Mouse (Mus musculus) embryonic fibroblast, embryonic 13.5 days (primary cell): ENCODE data around the gene Spsb1. TPM values are rescaled to one million over a fixed set of nuclear protein-coding genes. Genes with fewer than 3 reads are reported as not detected.

Source experiments
- H3K27ac ChIP-seq: 2 replicates; pipeline ENCODE4 v1.5.1; 2012; ENCODE audit warnings: low read length, control low read depth, inconsistent platforms; ENCODE audit not compliant: insufficient read depth
- H3K4me1 ChIP-seq: 2 replicates; pipeline ENCODE4 v1.6.1; 2011; ENCODE audit warnings: low read length; ENCODE audit not compliant: control insufficient read depth, insufficient read depth
- H3K4me3 ChIP-seq: 2 replicates; pipeline ENCODE4 v1.5.1; 2011; ENCODE audit warnings: mild to moderate bottlenecking, control low read depth, low read length; ENCODE audit not compliant: insufficient read depth
- CTCF ChIP-seq: IDR thresholded peaks from 2 replicates; pipeline ENCODE4 v1.5.1; 2011; ENCODE audit warnings: mild to moderate bottlenecking, control low read depth, low read length, moderate library complexity, borderline replicate concordance; ENCODE audit not compliant: insufficient read depth
- POLR2A ChIP-seq: IDR thresholded peaks from 2 replicates; pipeline ENCODE4 v1.6.1; 2011; ENCODE audit warnings: low read depth, mild to moderate bottlenecking, control low read depth, low read length, moderate library complexity
- polyA plus RNA-seq: library from polyadenylated mRNA; stranded (reverse); fragments of >200 nt; gene quantifications from 2 replicates; pipeline ENCODE4 v1.2.4, GENCODE M21; 2011; ENCODE audit warnings: low read depth; ENCODE audit not compliant: missing spikeins, insufficient read length

Spsb1 gene
- polyA plus RNA-seq, 1 experiment: 36.4 TPM

DNA sequence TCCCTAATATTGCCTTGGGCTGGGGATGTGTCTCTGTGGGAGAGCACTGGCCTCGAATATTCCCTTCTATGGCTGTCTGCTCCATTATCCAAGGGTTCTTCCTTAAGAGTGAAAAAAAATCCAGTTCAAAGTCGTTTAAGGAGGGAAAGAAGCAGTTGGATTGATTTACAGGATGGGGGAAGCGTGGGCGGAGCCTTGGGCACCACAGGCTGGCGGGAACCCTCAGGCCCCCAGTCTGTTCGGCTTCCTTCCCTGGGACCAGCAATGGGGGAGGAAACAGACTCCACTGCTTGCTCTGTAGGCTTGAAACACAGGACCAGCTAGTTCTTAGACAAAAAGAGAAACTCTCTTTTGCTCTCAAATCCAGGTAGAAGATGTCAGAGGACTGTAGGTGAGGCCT, 13.7 kb upstream of the Spsb1 start:
- Histone ChIP-seq H3K27ac (no peak overlapping the region), H3K4me1 (no peaks in the 10 kb centered on the region; the same call in 1 of the 2 replicates), H3K4me3 (no peak overlapping the region)
- no peak for TF ChIP-seq POLR2A
- no peak for TF ChIP-seq CTCF

- no peak overlapping the region for H3K27ac ChIP-seq
Observed at GRCm38 (mm10) chr4:149966963-149967362, 12.1 kb upstream of the Spsb1 start.

DNA sequence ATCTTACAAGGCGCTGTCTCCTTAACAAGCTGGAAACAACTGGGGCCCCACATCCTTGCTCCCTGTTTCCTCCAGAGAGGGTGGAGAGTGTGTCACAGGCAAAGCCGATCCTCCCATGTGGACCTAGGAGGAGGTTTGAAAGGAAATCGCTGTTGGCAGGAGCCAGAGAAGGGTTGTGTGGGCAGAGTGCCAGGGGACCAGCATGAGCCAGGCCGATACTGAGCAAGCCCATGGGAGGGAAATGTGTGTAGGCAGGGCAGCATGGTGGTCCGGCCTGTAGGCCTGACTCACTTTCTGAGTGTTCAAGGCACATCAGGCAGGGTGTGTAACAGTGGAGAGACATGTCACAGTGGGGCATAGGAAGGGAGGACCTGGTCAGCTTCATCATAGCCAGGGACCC, 11.4 kb upstream of the Spsb1 start:
- H3K27ac ChIP-seq: no peak overlapping the region
- no peak overlapping the region for H3K4me3 ChIP-seq
- no peaks in the 10 kb centered on the region; the same call in 1 of the 2 replicates for H3K4me1 ChIP-seq
- TF ChIP-seq CTCF: no peak
- TF ChIP-seq POLR2A: no peak

More at GRCm38 (mm10) chr4:149966963-149967362, 12.1 kb upstream of the Spsb1 start:
- H3K4me1 ChIP-seq: no peaks in the 10 kb centered on the region; the same call in 1 of the 2 replicates
- no peak overlapping the region for H3K4me3 ChIP-seq
- TF ChIP-seq CTCF (no peak), POLR2A (no peak)

DNA sequence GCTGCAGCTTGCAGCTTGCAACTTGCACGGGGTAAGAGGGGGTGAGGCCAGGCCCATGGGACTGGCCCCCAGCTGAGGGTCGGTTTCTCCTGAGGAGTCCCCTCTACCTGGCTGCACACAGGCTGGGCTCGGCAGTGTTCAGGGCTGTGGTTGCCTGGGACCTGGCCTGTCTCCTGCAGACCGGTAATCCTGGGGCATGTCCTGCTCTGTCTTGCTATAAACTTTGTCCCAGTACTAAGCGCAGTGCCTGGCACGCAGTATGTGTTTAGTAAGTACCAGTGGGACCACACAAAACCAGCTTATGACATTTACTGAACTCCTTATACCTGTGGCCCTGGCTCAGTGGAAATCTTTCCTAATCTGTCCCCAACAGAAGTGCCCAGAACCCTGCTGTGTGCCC, 10.8 kb upstream of the Spsb1 start:
- Histone ChIP-seq H3K4me1 (no peaks in the 10 kb centered on the region; the same call in 1 of the 2 replicates), H3K4me3 (no peak overlapping the region), H3K27ac (no peak overlapping the region)
- TF ChIP-seq POLR2A: no peak
- no peak for TF ChIP-seq CTCF

DNA sequence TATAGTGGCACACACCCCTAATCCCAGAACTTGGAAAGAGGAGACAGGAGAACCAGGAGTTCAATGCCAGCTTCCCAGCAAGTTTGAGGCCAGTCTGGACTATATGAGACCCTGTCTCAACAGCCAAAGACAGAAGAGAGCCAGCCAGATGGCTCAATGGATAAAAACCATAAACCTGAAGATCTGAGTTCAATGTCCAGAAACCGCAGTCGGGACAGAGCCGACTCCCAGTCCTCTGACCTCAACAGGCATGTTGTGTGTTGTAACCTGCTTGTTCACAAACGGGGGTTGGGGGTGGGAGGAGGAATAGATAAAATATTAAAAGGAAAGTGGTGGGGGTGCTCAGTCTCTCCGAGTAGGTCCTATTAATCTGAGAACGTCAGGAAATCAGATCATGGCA, 10.4 kb upstream of the Spsb1 start:
- H3K27ac ChIP-seq: no peak overlapping the region
- H3K4me1 ChIP-seq: no peaks in the 10 kb centered on the region; the same call in 1 of the 2 replicates
- TF ChIP-seq CTCF (no peak), POLR2A (no peak)
- H3K4me3 ChIP-seq: no peak overlapping the region

GRCm38 (mm10) chr4:149964770-149965169, 9.9 kb upstream of the Spsb1 start:
- TF ChIP-seq POLR2A (no peak), CTCF (no peak)
- H3K4me1 ChIP-seq: no peaks in the 10 kb centered on the region; the same call in 1 of the 2 replicates
- no peak overlapping the region for H3K4me3 ChIP-seq
- H3K27ac ChIP-seq: no peak overlapping the region

DNA sequence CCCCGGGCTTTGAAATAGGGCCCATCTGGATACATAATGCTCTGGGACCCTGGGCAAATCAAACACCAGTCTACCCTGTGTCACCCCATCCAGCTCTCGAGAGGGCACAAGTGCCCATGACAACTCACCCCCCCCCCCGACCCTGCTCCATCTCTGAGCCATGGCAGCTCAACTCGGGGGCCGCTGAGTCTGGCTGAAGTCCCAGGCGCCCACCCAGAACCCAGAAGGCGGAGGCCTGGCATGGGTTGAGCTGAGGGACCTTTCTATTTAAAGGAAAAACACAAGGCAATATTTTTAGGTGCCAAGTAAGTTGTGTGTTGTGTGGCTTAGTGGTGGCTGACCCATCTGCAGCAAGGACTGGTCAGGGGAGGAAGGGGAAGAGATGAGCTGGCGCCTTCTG, 9.4 kb upstream of the Spsb1 start:
- H3K27ac ChIP-seq: no peak overlapping the region
- TF ChIP-seq POLR2A (no peak), CTCF (no peak)

DNA sequence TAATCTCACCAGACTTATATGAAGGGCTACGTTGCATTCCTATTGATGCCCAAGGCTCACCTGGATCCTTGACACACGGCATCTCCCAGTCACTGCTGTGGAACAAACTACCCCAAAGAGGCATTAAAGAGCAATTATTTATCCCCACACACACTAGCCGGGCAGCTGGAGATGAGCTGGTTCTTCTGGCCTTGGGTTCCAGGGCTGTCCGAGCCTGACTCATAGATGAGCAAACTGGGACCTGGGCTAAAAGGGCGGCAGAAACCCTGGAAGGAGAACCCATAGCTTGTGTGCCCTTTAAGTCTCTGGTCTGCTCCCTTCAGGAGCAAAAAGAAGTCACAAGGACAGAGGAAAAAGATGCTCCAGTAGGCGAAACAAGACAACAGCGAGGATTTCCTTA, 5.5 kb upstream of the Spsb1 start:
- TF ChIP-seq CTCF (no peak), POLR2A (no peak)
- no peak overlapping the region for H3K27ac ChIP-seq

More for the DNA sequence above, 9.4 kb upstream of the Spsb1 start:
- Histone ChIP-seq H3K4me1 (no peaks in the 10 kb centered on the region; the same call in 1 of the 2 replicates), H3K4me3 (no peak overlapping the region)

DNA sequence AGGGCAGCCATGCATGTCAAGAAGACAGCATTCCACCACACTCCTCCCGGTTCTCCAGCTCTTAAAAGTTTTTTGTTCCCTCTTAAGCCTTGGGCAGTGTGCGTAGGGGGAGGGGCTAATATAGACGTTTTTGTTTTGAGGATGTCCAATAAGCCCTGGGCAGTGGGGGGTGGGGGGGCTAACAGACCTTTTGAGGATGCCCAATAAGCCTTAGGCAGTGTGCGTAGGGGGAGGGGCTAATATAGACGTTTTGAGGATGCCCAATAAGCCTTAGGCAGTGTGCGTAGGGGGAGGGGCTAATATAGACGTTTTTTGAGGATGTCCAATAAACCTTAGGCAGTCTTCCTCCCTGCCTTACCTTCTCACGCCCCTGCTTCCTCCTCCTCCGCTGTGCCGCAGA, 5.0 kb upstream of the Spsb1 start:
- Histone ChIP-seq H3K4me1 (peaks cover 7% of the 10 kb centered on the region; the same call in 1 of the 2 replicates), H3K27ac (no peak overlapping the region), H3K4me3 (no peak overlapping the region)
- TF ChIP-seq CTCF (no peak), POLR2A (no peak)

More for the DNA sequence above, 5.5 kb upstream of the Spsb1 start:
- no peak overlapping the region for H3K4me3 ChIP-seq
- peaks cover 7% of the 10 kb centered on the region; the same call in 1 of the 2 replicates for H3K4me1 ChIP-seq

GRCm38 (mm10) chr4:149958566-149958965, 3.7 kb upstream of the Spsb1 start:
- no peak for TF ChIP-seq POLR2A
- peak; percentile 75; the same call in 1 of the 2 replicates for TF ChIP-seq CTCF
- Histone ChIP-seq H3K27ac (peak overlapping the region; percentile 92), H3K4me3 (no peak overlapping the region), H3K4me1 (peaks cover 7% of the 10 kb centered on the region; the same call in 1 of the 2 replicates)

GRCm38 (mm10) chr4:149956048-149956447, 1.2 kb upstream of the Spsb1 start:
- peaks cover 12% of the 10 kb centered on the region; the same call in 1 of the 2 replicates for H3K4me1 ChIP-seq
- TF ChIP-seq CTCF: 0 out of 2 replicates have a peak, but pooled peaks have one; percentile 5
- TF ChIP-seq POLR2A: 0 out of 2 replicates have a peak, but pooled peaks have one; percentile 2
- peak overlapping the region; percentile 35; the same call in 1 of the 2 replicates for H3K4me3 ChIP-seq
- peak overlapping the region; percentile 85 for H3K27ac ChIP-seq
